Mouse (Mus musculus): ENCODE data around the gene Nsmf.

DNA sequence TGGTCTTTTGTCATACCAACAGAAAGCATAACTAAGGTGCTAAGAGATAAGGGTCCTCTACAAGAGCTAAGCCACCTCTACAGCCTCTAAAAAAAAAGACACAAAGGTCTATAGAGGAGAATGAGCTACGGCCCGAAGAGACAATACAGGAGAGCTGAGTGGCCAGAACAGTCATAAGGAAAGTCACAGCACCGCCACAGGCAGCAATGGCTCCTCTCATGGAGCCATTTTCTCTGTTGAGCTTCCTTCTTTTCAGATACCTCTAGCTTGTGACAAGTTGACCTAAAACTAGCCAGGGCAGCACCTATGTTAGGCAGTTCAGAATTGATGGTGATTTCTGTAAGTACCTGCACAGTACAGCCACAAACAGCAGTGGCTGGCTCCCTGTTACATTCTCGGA, 12.4 kb downstream of the Nsmf start:
- TF ChIP-seq CTCF (IDR thresholded peaks at IDR 0.05; ENCODE audit: low read depth, low read length): no peak
- TF ChIP-seq TAL1 (conservative IDR thresholded peaks at IDR 0.05; ENCODE audit: low read depth, low read length): no peak
- no peak for TF ChIP-seq POLR2AphosphoS5 (IDR thresholded peaks at IDR 0.05; ENCODE audit: insufficient replicate concordance, low read depth, low read length)
